Comparison of ENCODE assay signal across 21 mouse cellular contexts in genomic region chr8:26363616-26364015, GRCm38 (mm10).
"Had no signal": no experiment of that assay in that cellular context is flagged by ENCODE, and none has a peak within 500 bp of the region (broad histone marks: within the 10 kb centered on the region; RNA-seq: fewer than 3 reads in every experiment).

No protein-coding gene starts in this region.

- DNase-seq: kidney, adult 11 months; kidney, adult 8-10 months; kidney, postnatal 10 days; kidney, postnatal 36 days; liver, postnatal 0 days; retina, postnatal 1 day; right cerebral cortex, postnatal 25 days; spleen, adult 18-20 months; thymus, postnatal 25 days had no signal

- H3K27ac ChIP-seq: kidney, embryonic 15.5 days; limb, embryonic 15.5 days; liver, embryonic 14.5 days; midbrain, embryonic 10.5 days; midbrain, embryonic 13.5 days; neural tube, embryonic 13.5 days; stomach, embryonic 15.5 days had no signal

- H3K4me1 ChIP-seq: kidney, embryonic 15.5 days; megakaryocyte, embryonic 14.5 days; midbrain, embryonic 10.5 days; midbrain, embryonic 13.5 days; neural tube, embryonic 13.5 days; stomach, embryonic 15.5 days had no signal

- H3K9me3 ChIP-seq: kidney, embryonic 15.5 days; limb, embryonic 15.5 days; midbrain, embryonic 10.5 days; midbrain, embryonic 13.5 days; neural tube, embryonic 13.5 days; stomach, embryonic 15.5 days had no signal

- H3K4me3 ChIP-seq: kidney, embryonic 15.5 days; limb, embryonic 15.5 days; megakaryocyte, embryonic 14.5 days; midbrain, embryonic 10.5 days; midbrain, embryonic 13.5 days; myocyte; neural tube, embryonic 13.5 days; stomach, embryonic 15.5 days had no signal

- ATAC-seq: inflammation-experienced regulatory T-cells, adult 6 months; liver, postnatal 0 days; midbrain, embryonic 13.5 days; midbrain, embryonic 16.5 days had no signal

- H3K9ac ChIP-seq: kidney, embryonic 15.5 days; limb, embryonic 15.5 days; liver, embryonic 14.5 days; liver, postnatal 0 days; midbrain, embryonic 13.5 days; neural tube, embryonic 13.5 days; stomach, embryonic 15.5 days had no signal

- H3K27me3 ChIP-seq: kidney, embryonic 15.5 days; limb, embryonic 15.5 days; megakaryocyte, embryonic 14.5 days; midbrain, embryonic 13.5 days; stomach, embryonic 15.5 days had no signal

- H3K36me3 ChIP-seq: kidney, embryonic 15.5 days; limb, embryonic 15.5 days; midbrain, embryonic 10.5 days; midbrain, embryonic 13.5 days; neural tube, embryonic 13.5 days; stomach, embryonic 15.5 days had no signal

- H3K4me2 ChIP-seq: kidney, embryonic 15.5 days; limb, embryonic 15.5 days; liver, embryonic 11.5 days; midbrain, embryonic 13.5 days; neural tube, embryonic 13.5 days; stomach, embryonic 15.5 days had no signal
